Mouse (Mus musculus) liver, embryonic 14.5 days (tissue): ENCODE results near the gene Kcnab1.

Experiments
- CTCF ChIP-seq: IDR thresholded peaks from 2 replicates; pipeline ENCODE4 v1.5.1; 2016; ENCODE audit warnings: antibody characterized with exemption, low read depth, control low read depth
- EP300 ChIP-seq: IDR thresholded peaks from 2 replicates; pipeline ENCODE4 v1.6.1; 2016; ENCODE audit warnings: antibody characterized with exemption, low read depth

- TF ChIP-seq CTCF (no peak), EP300 (no peak)
These were observed 67.7 kb downstream of the Kcnab1 start for GRCm38 (mm10) chr3:65176846-65177245.
